Mouse (Mus musculus) activated CD4-positive, CD25-positive, alpha-beta regulatory T cell, adult 4 months (primary cell): ENCODE results near the gene Acvr1. TPM values are rescaled to one million over a fixed set of nuclear protein-coding genes. Genes with fewer than 3 reads are reported as not detected.

Experiments
- ATAC-seq: one replicate; pipeline ENCODE4 v1.8.0; 2017
- polyA plus RNA-seq, 2 experiments: library from polyadenylated mRNA; unstranded; fragments of 100-300 nt; shearing (Covaris generic); gene quantifications; one replicate each; pipeline ENCODE4 v1.2.1; 2017

The Acvr1 gene
- polyA plus RNA-seq, 2 experiments from 2014 or later, result 0.65 TPM; not detected in 1

DNA sequence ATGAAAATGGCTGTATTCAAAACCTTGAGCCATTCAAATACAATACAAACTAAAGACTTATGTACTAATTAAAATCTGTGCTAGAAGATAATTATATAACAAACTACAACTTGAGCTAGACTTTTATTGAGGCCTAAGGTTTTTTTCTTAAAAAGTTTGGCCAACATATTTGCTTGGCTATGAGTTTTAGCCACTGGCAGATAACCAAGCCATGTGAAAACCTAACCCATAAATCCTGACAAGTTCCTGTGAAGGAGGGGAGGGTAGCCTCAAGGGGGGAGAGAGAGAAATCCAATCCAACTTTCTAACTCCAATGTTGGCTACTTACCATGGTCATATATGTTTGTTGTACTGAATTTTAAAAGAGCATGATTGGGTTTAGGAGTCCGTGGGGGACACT is 48.4 kb downstream of the Acvr1 start:
- no peak for ATAC-seq

DNA sequence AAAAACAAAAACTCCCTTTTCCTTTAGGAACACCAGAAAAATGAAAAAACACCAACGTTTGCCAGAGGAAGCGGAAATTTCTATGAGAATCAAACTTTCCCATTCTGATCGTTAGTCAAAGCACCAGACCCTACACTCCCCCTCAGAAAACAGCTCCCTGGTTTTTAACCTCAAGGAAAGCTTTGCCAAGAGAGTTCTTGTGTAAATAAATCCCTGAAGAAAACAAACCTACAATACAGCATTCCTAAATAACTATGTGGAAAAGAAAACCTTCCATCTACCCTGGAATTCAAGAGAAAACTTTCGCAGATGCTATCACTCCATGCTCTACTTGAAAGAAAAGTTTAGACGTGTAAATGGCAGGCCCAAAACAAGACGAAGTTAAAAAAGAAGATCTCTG is 50.0 kb downstream of the Acvr1 start:
- ATAC-seq, result no peak

DNA sequence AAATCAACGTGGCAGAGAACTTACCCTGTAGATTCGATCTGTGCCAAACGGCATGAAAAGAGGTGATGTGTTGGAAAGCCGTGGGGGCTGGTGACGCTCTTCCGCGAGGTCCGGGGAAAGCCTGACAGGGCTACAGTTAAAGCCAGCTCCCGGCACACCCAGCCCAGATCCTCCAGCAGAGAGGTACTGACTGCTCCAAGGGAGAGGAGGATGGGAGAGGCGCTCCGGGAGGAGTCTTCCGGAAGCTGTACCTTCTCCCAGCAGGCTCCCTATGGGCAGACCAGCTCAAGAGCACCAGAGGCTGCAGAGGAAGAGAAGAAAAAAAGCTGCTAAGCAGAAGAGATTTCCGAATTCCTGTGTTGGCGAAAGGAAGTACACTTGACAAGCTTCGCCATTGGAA is 51.0 kb downstream of the Acvr1 start:
- ATAC-seq, result no peak

DNA sequence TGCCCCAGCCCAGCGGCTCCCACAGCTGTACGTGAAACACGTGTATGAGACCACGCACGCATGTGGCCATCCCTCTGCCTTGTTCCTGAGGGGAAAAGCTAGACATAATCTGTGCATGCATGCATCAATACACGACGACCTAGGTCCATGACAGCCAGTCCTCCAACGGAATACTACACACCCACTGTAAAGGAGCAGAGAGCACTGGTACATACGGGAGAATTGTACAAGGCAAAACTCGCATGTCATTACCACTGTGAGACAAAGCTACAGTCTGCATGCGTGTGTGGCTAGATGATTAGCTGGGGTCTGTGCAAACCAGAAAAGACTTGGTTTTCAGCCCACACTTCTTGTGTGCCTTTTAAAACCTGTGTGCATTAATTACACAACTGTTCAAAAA is 52.5 kb downstream of the Acvr1 start:
- no peak for ATAC-seq

DNA sequence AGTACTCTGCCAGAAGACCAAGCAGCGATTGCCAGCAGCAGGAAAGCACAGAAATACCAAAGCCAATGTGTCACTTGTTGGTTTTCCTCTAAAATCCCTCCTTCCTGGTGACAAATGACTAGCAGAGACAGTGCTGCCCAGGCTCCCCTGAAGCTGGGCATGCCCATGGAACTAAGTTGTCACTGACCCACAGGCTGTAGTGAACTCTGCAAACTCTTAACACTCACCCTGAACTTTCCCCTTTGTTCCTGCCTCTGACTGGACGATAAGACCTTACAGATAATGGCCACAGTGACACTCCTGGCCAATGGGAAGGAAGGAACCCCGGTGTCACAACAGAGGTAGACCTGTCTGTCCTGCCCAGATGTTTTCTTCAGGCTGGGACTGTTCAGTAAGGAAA is 53.7 kb downstream of the Acvr1 start:
- ATAC-seq, result no peak

DNA sequence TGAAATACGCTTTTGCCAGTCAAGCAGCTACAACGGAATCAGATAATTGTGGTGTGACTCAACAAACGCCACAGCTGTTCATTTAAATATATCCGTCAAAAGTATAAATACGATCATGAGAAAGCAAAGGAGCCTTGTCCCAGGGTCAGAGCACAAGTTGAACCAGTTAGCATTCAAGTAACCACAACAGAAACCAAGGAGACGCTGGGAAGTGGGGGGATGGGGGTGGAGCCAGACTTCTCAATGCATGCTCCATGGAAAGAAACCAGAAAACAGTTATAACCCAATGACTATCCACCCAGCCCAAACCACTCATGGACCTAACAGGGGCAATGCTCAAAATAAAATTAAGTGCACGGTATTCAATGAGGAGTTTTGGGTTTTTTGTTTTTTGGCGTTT is 56.8 kb downstream of the Acvr1 start:
- no peak for ATAC-seq

DNA sequence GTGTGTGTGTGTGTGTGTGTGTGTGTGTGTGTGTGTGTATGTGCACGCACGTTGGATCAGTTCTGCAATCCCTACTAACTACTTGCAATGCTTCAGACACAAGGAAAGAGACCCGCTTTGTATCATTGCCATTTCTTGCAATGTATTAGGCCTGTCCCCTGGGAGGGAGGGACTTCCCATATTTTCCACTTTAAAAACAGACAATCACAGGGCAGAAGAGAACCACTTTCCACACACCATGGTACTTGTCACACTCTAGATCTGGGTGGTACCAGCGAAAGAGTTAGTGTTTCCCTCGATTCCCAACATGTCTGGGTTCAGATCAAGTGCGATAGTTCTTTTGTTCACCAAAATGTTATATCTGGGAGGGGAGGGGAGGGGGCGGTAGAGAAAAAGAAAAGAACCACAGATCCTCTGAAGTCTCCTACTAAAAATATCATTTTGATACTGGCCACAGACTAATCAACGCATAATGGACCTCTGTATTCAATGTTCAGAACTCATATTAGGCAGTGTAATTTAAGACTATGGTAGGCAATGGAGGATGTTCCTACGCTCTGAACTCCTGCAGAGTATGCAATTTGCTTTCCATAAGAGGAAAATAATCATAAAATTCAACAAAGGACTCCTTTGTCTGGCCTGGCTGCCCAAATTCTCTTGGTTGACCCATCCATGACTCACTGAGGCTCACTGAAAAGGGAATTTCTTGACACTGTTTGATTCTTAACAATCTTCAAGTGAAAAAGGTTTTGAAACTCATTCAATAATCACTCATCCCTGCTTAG is 61.5 kb downstream of the Acvr1 start:
- ATAC-seq, result no peak

DNA sequence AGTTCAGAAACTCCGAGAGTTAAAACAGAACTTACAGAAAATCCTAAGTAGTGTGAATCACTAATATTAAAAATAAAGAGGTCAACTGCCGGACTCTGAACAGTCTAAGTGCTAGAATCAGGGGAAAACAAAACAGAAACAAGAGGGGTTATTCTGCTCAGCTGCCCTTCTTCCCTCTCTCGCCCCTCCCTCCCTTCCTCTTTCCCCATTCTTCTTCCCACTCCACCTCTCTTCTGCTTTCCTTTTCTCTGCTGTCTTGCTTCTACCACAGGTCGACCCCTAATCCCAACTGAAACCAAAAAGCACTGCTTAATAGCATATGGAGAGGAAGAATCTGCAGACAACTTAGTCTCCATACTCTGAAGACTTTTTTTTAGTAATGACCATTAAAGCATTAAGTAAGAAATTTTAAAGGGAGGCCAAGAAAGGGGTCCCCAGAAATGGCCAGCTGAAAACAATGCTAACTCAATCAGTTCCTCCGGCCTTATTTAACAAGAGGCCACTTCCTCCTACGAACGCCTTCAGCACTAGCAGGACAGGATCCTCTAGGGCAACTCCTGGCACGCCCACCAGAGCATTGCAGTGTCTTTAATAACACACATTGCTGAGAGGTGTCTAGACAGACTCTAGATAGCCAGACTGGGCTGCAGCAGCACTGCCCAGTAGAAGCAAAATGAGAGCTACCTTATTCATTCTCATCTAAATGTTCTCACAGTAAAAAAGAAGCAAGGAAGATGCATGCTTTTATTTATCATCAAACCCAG is 70.1 kb downstream of the Acvr1 start:
- no peak for ATAC-seq

DNA sequence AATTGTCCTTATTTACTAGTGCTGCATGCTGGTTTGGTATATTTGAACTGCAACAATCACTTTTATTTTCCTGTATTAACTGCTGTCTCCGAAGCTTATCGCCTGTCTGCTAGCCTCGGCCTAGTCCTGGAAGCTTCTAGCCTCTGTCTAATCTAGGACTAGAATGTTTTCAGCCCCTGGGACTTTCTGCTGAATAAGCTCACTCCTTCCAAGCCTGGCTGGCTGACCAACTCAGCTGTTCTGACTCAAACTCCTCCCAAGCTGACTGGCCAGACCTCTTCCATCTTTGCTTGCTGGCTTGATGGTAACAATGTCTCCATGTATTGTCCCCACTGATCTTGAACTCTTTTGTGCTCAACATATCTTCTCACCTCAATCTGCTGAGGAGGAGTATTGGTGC is 71.7 kb downstream of the Acvr1 start:
- ATAC-seq, result no peak

DNA sequence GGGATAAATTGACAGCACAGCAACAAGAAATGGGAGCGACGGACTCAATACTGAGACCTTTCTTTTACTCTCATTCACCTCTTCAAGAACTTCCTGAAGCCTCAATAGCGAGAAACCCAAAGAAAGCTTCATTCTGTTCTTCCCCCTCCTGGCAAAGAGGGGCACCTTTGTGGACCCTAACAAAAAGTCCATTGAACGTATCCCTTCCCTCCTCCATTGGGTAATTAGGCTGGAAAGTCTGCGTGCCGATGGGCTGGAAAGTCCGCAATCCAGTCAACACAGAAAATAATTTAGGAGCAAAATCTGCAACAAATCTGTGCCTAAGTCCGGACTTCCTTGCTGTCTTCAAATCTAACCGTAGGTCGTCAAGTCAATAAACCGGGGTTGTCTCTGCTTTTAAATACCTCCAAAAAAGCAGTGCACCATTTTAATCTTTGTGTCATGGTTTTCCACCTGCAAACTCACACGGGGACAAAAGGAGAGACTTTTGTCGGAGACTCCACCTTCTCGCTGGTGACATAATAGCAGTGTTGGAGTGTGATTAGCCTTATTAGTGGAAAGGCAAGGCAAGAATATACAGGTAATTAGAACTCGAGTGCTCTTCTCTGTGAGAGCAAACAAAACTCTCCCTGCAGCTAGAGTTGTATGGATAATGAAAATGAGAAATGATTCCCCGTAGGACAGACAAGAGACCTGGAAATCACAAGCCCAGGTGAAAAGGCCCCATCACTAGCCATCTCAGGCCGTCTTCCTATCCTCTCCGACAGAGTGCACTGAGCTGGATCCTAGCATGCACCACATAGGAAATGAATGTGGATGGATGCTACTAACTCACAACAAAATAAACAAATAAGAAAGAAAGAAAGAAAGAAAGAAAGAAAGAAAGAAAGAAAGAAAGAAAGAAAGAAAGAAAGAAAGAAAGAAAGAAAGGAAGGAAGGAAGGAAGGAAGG is 73.0 kb downstream of the Acvr1 start:
- no peak for ATAC-seq

DNA sequence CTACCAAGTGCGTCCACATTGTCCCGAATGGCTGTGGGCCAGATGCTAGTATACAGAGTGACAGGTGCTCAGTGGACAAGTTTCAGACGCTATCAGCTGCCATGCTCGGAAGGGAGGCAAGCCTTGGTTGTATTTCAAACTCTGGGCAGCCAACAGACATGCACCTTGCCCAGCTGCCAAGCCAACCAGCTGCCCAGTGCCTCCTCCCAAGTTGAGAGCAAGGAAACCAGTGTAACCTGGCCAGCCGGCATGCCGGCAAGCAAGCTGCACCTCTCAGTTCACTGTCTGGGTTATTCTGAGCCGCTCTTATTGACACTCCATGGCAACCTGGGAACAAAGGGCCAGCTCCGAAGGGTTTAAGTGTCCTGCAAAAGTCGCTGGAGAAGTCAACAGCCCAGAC is 77.7 kb downstream of the Acvr1 start:
- no peak for ATAC-seq

DNA sequence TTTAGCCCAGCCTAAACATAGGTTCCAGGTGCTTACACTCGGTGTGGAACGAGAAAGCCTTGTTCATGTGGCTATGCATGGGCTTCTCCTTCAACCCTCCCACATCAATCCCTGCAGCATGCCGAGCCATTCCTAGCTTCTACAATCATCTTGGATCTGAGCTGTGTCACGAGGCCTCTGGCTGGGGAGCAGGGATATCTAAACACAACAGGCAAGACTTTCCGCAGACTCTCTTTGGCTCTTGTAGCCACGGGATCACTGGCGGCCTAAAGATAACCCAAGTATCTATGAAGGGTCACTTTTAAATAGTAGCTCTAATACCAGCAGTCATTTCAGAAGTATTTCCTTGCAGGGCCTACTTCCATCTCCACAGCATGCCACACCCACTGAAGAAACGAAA is 78.6 kb downstream of the Acvr1 start:
- no peak for ATAC-seq

DNA sequence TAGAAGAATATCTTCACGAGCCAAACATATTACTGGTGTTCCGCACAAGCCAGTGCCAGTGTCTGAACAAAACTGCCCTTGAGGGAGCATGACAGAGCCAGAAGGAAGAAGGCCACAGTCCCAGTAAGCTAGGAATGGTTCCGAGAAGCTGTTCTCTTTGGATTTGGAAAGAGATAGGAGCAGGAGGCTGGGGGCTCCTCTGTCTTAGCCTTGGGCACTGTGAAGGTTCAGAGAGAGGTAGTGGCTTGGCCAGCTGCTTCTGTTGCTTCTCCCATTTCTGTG is 79.7 kb downstream of the Acvr1 start:
- ATAC-seq, result no peak

DNA sequence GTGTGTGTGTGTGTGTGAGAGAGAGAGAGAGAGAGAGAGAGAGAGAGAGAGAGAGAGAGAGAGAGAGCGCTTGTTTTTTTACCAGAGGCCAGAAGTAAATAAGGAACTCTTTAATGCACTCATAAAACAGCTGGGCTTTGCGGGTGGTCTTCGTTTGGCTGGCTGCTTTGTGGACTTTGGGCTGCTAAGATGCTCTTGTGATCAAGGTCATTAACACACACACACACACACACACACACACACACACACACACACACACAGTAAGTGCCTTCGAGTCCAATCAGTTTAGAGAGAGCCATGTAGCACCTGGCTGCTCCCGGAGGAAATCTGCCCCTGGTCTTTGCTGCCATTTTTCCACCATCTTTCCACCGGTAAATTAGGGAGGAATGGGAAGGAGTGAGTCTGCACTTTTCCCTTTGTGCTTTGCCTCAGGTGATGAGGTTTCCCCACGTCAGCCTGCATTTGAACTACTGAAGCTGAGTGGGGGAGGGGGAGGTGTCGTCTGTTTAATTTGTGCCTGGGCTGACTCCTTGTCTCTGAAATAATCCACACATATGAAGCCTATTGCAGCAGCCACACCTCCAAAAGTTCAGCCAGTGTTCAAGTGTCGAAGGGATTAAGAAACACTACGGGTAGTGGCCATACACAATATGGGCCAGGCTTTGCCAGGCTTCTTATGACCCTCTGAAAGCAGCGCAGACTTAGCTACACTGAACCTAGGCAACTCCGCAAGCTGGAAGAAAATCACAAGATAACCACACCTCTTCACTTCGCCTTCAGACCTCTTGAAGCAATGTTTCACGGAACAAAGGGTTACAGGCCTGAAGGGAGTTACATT is 80.3 kb downstream of the Acvr1 start:
- no peak for ATAC-seq

DNA sequence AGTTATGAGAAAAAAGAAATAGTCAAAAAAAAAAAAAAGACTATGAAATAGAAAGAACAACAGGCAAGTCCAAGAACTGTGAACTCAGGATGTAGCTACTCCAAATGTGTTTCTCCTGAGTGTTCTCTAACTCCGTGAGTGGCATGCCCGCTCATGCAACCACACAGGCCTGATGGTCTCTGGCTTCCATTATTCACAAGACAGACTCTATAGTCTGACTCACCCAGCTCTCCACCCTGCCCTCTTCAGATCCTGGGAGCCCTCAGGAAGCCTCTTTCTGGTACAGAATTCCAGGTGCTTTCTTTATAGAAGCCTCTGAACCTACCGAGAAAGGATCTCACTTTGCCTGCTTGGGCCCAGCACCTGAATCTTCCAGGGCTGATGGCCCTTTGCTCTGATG is 81.3 kb downstream of the Acvr1 start:
- no peak for ATAC-seq

DNA sequence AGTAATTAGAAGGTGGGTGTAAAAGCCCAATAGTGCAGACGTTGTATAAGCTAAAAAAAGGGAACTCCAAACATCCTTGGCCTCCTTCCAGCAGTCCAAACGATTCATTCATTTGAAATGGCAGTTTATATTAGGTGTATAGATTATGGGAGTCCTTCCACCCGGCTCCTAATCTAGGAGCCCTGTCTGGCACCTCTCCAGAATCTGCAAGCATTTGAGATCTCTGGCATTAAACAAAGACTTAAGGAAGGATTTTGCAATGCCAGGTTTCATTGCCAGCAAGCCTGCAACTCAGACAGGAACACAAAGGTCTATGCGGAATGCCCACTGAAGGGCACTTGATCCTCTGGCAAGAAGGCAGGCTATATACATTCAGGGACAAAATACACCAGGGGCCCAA is 81.8 kb downstream of the Acvr1 start:
- ATAC-seq, result no peak

DNA sequence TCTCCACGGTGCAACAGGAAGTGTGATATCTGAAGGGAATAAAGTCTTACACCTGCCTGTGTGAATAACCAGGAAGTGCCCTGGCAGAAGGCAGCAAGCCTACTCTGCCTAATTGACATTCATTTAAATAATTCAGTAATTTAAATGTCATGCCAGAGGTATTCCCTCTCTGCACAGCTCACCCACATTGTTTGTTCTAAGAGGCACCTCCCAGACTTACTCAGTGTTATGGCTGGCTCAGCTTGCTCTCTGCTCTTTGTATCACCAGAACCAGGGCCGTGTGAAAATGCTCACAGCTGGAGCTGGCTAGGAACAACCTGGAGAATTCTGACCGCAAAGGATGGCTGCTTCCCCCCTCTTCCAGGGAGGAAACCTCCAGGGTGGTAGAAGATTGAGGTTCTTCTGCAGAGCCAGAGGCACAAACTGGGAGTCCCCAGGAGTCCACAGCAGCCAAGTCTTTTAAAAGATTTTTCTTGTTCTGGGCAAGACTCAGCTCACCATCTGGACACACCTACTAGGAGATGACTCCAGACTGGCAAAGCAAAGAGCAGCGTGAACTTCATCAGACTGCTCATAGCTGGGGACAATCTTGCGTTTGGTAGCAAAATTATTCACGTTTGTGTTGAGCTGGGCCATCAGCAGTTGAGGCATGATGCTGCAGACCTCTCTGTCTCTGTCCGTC is 82.5 kb downstream of the Acvr1 start:
- no peak for ATAC-seq

DNA sequence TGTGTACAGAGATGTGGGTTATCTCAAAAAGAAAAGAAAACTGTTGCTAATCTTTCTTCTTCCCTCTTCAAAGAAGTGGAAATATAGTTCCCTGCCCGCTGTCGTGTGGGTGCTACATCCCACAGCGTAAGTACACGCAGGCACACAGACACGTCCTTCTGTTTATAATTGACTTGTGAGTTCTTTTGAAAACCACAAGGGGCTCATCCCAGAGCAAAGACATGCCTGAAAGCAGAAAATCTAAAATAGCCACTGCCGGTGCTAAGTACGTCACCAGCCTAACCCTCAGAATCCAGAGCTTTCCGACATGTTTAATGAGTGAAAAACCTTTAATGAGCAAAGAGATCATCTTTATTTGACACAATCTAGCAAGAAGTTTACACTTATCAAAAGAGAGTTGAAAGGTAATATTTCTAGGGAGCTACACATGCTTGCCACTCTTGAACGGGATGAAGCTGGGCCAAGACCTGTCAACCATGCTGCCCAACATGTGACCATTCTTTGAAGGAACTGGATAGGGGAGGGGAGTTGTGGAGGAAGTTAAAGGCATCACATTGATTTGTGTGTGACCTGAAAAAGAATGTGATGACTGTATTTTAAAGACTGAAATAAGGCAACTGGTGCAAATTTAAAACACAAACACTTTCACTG is 85.4 kb downstream of the Acvr1 start:
- ATAC-seq, result no peak

DNA sequence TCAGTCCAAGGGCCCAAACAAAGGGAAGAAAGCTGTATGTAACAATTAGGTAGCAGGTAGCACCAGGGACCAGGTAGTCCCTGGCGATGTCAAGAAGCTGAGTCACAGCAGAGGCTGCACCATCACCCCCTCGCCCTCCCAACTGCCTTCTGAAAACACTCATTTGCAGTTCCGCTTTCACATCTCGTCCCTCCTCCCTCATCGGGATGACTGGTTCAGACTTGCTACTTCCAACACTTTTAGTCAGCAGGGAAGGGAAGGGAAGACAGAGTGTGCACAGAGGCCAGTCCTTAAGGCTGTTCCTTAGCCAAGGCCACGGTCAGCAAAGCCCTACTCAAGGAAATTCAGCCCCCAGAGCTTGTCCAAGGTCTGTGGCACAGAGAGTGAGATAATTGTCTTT is 86.2 kb downstream of the Acvr1 start:
- no peak for ATAC-seq

DNA sequence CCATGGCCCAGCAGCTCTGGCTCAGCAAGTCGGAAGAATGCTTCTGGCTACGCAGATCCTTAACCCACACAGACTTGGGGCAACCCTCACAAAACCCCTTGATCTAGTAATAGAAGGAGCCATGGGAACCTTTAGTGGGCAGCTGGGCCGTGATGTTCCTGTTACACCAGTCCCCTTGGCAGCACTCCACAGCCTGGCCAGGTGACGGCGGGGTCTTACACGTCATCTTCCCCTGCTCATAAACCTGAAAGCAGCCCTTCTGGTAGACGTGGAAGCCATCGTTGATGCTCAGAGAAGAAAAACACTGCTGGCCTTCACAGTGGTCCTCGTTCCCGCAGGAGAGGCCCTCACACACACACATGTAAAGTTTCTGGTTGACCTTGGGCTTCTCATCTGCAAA is 87.4 kb downstream of the Acvr1 start:
- no peak for ATAC-seq

DNA sequence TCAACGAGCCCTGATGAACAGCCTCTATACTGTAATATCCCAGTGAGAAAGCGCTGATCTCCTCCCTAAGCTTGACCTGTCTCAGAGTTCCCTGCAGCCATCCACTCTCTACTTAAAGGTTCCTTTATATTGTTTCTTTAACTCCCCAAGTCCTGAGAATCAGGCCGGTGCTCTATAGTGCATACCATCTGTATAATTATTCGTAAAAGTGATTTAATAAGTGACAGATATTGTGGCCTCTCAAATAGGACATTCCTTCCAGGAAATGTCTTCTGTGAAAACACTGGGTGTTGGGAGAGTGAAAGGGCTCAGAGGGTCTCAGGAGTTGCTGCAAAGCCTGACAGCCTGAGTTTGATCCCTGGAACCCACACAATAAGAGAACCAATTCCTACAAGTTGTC is 88.8 kb downstream of the Acvr1 start:
- no peak for ATAC-seq
